Mouse (Mus musculus) adrenal gland, postnatal 4 days (tissue): ENCODE results near the gene Metap1. TPM values are rescaled to one million over a fixed set of nuclear protein-coding genes. Genes with fewer than 3 reads are reported as not detected.

ENCODE experiments used
- microRNA-seq: library from miRNA; unstranded; fragments of <30 nt; microRNA quantifications from one replicate; pipeline ENCODE4 v1.2.0, GENCODE M21; 2021
- total RNA-seq, 2 experiments: library from RNA; stranded (reverse); gene quantifications; 2 replicates each; pipeline ENCODE4 v1.2.3; 2021

Metap1 gene
- total RNA-seq, 2 experiments from 2014 or later = 55.8 to 59.4 TPM

Small RNA genes within 50 kb of the gene (microRNA-seq; reads per million reads assigned to microRNA genes)
- gene Mir1956 = 1.1 reads per million

Other genes with a start within 250 kb of the Metap1 start
- 1,000 to 10,000 TPM; 4,514 to 5,007 TPM for gene Adh1, start 228.5 kb downstream of the Metap1 start, total RNA-seq
- not detected for gene Adh6a, start 176.2 kb downstream of the Metap1 start, total RNA-seq
- gene Adh6b, start 147.7 kb downstream of the Metap1 start, total RNA-seq = under 1 TPM; 0.48 to 0.73 TPM
- 1 to 10 TPM in 1 of 2 experiments, under 1 TPM in 1; 0.22 to 1.0 TPM for gene Adh4, start 74.0 kb downstream of the Metap1 start, total RNA-seq
- 100 to 1,000 TPM; 259 to 303 TPM for gene Adh5, start 46.4 kb downstream of the Metap1 start, total RNA-seq
- 100 to 1,000 TPM; 176 to 182 TPM for gene Eif4e, start 36.7 kb upstream of the Metap1 start, total RNA-seq